Mouse (Mus musculus): ENCODE measurements around the gene Lsg1.

GRCm38 (mm10) chr16:30520361-30520823, 67.0 kb downstream of the Lsg1 start:
- TF ChIP-seq CTCF (IDR thresholded peaks at IDR 0.05; ENCODE audit: extremely low read depth, insufficient read length, insufficient replicate concordance, low read depth, low read length) (peak; percentile 60; the same call in 1 of the 2 replicates), POLR2A (IDR thresholded peaks at IDR 0.05; ENCODE audit: low read depth, low read length) (no peak)
